Mouse (Mus musculus) 3134 (cell line): Measurements from ENCODE around the gene Scgb1a1.
"Not testable (repeated sequence)": the region's sequence is repeated elsewhere in the genome, so short reads cannot be mapped to it uniquely, and the experiment has no call there.

Source experiments
- DNase-seq: peaks from one replicate; pipeline ENCODE4 v3.0.0-alpha.2; 2011; ENCODE audit warnings: low spot score; ENCODE audit not compliant: insufficient read length; ENCODE audit errors: extremely low read depth

Gene Scgb1a1

DNA sequence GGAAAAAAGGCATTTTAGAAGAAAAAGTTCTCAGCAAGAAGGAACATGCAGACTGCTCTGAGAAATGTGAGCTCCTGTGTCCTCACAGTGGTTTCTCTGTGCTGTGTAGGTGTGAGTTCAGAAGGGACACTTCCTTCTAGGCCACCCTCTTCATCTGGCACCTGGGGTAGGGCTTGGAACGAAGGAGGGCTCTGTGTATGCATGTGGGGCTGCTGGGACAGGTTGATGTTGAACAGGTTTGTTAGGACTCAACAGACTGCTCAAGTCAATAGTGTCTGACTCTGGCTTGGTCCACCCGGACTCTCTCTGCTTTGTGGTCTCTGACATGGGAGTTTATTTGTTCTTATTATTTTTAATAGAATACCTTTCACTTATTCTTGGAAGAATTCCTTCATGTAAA, 17.4 kb downstream of the Scgb1a1 start:
- DNase-seq: no peak

DNA sequence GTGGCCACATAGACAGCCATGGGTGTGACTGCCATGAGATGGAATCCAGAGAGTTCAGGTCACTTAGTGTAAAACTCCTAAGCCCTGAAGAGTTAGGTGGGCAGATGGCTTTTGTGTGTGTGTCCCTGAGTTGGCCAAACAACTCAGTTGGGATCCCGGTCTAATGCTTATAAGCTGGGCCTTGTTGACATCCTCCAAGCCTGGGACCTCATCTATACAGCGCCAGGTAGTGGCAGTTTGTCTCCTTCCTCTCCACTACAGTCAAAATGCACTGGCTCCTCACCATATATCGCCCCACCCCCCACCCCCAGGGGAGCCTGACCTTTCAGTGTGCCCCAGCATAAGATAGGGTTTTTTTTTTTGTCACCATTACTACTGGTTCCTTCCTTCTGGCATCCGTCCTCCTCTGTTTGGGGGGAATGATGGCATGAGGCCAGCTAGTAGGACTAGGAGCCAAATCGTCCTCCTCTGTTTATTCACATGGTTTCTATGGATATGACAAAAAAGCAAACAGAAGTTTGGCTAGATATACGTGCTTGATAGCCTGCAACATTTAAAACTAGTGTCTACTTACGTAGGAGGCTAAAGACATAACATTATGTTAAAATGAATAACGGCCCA, 18.0 kb downstream of the Scgb1a1 start:
- no peak for DNase-seq

DNA sequence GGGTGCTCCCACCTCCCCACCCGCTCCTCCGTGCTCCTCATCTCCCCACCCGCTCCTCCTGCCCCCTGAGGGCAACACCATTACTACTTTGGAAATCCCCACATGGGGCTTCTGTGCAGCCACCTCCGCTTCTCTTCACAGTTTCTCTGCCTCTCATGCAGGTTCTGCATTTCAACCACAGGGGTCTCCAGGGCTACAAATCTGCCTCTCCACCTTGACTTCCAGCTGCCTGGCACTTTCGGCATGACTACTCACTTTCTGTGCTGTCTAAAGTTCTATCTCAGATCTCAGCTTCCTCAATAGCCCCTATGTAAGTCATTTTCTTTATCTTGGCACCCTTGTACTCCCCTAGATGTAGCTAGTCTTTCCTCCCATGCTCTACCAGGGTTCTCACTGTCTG, 20.5 kb downstream of the Scgb1a1 start:
- no peak for DNase-seq

DNA sequence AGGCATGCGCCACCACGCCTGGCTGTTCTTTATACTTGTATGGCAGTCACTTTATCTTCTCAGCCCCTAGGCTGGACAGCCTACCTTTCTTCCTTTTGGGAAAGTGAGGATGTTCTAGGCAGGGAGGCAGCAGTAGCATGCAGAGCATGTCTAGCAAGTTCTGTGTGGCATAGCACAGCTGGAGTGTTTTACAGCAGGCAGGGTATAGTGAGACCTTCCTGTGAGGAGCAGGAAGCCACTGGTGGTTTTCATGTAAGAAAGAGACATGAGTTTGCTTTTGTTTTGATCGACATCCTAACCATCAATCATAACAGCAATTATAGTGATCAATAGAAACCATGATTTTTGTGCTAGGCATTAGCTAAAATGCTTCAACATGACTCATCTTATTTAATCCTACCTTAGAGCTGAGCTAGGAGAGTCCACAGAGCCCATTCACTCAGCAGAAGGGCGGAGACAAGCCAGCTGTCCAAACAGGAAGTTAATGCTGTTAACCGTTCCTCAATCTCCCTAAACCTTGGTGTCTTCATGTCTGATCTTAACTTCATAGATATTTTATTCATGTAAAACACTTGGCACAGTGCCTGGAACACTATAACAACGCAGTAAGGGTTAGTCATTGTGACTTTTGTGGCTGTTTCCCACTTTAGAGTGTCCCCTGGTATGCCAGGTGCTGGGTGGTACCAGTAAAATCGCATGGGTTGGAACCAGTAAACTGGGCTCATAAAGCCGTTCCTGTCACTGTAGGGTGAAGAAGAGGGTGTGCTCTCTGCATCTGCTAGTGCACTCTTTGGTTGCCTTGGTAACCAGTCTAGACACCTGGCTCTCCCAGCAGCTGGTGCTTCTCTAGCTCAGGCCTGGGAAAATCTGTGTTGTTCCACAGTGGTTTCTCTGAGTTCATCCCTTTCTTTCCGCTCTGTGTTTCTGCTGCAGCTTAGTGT, 21.9 kb downstream of the Scgb1a1 start:
- peak; percentile 51 for DNase-seq

DNA sequence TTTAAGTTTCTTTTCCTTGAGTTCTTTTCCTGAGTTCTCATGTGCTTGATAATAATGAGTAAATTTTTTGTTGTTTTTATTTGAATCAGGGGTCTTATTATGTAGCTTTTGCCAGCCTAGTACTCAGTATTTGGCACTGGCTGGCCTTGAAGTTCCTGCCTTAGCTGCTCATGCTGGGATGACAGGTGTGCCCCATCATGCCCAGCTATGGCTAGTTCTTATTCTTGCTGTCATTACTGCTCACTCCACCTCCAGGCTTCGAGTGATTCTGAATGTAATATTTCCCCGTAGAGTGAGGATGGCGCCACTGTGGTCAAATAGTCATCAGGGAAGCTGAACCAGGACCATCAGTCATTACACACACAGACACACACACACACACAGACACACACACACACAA, 23.9 kb downstream of the Scgb1a1 start:
- no peak for DNase-seq

DNA sequence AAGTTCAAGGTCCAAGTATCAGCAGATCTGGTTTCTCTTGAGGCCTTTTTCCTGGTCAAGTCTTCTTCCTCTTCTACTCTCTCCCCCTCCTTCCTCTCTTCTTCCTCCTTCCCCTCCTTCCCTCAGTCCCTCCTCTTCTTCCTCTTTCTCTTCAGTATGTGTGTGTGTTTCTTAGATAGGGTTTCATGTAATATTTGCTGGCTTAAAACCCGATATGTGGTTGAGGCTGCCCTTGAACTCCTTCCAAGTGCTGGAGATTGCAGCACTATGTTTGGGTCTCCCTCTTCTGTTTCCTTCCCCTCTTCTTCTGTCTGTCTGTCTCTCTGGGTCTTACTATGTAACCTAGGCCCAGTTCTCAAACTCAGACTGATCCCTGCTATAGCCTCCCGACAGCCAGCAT, 24.9 kb downstream of the Scgb1a1 start:
- DNase-seq: no peak

DNA sequence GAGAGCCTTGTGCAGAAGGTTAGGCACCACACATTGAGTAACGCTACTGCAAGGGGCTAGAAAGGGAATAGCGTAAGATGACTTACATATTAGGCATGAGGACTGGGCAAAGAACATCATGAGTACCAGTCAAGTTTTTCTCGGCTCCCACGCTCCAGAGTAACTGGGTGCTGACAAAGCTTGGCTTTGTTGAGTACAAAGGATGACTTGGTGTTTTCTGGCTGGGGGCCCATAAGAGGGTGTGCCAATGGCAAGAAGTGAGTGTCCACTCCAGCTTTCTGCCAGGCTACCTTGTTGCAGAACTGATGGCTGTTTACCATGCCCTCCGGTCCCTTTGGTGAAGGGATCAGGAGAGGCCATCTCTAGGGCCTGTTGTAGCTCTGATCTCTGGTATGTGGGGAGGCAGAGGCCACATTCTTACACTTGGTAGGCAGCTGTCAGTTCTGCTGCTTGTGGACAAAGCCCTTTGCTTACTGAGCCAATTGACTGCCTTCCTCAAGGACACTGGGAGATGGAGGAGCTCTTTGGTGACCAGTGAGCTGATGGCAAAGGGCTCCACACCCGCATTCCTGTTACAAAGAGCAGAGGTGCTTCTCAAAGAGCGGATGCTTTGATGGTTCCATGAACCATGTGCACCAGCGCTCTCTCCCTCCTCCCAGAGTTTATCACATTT, 26.4 kb downstream of the Scgb1a1 start:
- DNase-seq: peak; percentile 76

DNA sequence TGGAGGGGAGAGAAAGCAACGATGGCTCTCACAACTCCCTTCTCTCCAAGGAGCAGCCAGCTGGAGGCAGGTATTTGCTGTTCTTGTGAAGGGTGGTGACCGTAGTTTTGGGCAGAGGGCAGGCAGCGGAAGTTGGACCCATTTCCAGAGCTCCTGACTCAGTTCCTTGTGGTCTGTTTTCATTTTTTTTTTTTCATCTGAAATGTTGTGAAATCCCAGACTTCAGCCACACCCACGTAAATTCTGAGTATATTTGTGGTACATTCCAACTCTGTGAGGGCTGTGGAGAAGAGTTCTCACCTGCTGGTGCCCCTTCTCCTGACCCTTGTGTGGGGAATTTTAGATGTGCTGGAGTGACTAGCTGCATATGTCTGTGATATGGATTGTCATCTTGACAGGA, 27.7 kb downstream of the Scgb1a1 start:
- DNase-seq: peak; percentile 80

DNA sequence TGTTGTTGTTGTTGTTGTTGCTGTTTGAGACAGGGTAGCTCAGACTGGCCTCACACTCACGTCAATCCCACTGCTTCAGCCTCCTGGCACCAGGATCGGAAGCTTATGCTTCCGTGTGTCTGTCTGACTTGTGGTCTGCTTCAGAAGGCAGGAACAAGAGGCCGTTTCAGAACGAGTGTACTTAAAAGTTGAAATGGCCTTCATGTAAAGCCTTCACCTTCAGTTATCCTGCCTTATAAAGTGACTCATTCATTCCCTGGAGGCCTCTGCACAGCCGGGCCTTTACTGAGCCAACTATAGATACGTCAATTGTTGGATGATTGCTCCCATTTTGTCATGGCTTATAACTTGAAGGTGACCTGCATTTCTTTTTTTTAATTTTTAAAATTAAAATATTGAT, 28.4 kb downstream of the Scgb1a1 start:
- DNase-seq: peak; percentile 69

DNA sequence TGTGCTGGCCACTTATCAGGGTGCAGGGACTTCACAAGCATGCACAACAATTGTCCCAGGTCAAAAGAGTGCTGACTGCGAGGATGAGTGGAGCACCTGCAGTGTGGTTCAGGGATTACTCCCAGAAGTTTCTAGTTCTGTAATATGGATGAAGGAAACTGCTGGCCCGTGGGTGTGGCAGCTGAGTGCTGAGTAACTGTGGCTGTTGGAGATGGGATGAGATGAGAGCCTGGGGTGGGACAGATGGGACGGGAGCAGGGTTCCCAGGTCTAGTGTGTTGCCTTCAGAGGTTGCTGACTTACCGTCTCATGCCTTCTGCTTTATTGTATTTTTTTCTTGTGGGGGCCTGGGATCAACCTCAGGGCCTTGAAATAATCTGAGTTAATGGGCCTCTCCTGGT, 28.8 kb downstream of the Scgb1a1 start:
- DNase-seq: no peak

DNA sequence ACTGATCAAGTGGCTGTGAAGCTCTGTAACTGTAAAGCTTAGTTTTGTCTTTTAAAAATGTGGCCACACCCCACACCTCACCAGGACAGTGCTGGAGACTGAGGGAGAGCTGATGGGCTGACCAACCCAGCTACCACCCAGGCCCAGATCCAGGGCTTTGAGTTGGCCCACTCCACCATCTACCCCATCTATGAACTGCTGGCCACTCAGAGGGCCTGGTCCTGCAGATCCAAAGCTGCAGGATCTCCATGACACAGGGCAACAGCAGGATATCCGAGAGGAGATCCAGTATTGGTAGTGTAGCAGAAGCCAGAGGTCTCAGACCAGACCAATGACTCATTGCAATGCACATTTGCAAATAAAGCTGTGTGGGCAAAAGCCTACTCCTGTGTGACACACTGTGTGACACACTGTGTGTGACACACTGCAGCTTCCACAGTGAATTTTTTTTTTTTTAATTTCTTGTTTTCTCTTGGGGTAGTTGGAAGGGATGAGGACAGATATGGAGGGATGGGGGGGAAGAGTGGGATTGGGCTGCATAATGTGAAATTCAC, 29.4 kb downstream of the Scgb1a1 start:
- peak; percentile 56 for DNase-seq

DNA sequence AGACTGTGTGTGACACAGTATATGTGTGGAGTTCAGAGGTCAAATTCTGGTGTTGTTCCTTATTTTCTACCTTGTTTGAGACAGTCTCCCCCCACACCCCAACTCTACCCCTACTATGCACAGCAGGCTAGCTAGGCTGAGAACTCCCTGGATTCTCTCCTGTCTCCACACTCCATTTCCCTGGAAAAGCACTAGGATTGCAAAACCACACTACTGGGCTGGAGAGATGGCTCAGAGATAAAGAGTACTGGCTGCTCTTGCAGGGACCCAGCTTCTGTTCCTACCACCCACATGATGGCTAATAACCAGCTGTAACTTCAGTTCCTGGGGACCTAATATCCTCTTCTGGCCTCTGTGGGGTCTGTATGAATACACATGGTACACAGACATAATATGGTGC, 30.1 kb downstream of the Scgb1a1 start:
- DNase-seq: no peak

DNA sequence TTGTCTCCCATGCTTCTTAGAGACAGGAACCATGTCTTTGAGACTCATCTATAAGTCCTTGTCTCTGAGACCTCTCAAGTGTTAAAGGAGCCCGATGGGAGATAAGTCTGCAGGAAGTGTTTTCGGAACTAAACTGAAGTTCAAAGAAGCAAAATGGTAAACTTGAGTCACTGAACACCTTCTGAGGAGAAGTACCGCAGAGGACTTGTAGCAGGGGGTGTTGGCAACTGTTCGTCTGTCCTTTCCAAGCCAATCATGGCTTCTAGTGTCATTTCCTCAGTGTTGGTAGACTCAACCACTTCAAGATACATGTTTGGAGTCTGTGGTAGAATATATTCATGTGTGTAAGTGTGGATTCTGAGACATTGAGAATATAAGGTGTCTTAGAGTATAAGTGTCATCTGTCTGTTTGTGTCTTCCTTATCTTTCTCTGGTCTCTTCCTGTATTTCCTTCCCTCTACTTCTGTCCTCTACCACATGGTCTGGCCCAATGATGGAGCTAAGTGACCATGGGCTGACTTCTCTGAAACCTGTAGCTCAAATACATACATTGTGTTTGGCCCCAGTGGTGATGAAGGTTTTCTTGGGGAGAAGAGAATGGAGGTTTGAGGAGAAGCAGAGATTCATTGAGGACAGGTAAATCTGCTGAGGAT, 31.9 kb downstream of the Scgb1a1 start:
- DNase-seq: no peak

DNA sequence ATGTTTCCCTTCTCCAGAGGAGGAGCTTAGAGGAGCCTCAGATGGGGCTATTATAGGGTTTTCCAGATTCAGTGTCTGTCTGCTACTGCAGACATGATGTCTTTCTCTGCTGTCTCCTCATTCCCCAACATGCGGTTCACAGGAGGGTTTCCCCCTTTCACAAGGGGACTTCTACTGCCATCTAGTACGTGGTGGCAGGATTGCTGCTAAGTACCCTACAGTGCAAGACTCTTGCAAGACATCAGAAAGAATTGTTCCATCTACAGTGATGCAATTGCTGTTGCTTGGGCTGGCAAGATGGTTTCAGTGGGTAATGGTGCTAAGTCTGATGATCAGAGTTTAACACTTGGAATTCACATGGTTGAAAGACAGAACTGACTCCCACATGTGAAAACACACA, 32.6 kb downstream of the Scgb1a1 start:
- no peak for DNase-seq

DNA sequence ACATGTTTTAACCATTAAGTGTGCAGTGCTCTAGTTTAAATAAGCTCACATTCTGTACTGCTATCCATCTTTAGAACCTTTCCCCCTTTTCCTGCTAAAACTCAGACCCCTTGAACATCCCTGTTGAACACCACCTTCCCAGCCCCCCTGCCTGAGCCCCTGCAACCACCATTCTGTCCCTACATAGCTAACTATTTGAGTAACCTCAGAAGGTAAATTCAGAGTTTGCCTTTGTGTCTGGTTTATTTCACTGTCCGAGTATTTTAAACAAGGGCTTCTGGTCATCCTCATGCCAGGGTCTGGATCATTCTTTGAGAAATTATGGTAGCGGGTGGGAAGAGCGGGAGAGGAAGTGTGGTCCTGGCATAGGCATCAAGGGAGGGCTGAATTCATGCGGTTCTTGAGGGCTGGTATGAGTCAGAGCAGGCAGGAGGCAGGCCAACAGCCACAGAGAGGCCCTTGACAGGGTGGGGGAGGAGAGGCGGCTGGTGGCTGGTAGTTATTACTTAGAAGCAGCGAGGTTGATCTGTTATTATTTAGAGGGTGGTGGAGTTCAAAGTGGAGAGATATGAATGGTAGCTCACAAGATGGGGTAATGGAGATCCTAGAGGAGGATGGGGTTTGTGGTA, 34.8 kb downstream of the Scgb1a1 start:
- DNase-seq: peak; percentile 78

DNA sequence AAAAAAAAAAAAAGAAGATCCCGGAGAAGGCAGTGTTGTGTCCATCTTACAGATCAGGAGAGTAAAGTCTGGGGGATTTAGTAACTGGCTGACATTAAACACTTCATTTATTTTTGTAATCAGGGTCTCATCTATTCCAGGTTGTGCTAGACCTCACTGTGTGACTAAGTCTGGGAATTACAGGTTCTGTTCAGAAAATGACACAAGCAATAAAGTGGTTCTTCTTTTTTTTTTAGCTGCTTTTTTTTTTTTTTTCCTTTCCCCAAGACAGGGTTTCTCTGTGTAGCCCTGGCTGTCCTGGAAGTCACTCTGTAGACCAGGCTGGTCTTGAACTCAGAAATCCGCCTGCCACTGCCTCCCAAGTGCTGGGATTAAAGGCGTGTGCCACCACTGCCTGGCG, 35.8 kb downstream of the Scgb1a1 start:
- not testable (repeated sequence) for DNase-seq

DNA sequence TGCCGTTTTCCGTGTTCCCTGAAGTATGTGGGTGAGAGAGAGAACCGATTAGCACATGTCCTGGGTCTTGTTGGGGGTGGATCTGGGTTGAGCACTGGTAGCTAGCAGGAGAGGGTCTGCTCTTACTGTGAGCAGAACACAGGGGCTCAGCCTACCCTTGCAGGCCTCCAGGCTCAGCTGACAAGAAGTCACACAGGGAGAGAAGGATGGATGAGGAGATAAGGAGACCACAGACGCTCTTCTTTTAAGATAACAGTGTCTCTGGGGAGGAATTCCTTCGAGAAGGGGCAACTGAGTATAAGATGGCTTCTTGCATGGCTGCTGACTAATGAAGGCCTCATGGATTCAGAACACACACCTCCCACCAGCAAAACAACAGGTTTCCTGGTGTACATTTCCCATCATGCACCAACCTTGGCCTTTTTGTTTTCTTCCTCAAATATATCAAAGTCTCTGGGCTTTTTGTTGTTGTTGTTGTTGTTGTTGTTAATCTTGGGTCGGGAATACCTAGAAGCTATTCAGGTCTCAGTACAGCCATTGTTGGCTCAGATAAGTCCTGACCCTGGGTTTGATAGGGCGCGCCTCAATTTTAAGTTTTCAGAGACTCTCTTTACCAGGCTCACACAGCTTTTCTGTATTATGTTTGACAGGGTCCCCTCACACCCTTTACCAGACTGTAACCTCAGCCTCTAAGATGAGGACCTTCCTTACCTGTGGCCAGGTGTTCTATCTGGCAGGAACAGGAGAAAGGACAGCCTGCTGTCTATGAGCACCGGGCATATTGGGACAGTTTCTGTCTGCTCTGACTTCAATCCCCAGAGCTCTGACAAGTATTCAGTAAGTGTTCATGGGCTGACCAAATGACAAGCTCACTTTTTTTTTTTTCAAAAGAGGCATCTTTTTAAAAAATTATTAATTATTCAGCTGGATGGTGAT, 37.2 kb downstream of the Scgb1a1 start:
- DNase-seq: no peak

DNA sequence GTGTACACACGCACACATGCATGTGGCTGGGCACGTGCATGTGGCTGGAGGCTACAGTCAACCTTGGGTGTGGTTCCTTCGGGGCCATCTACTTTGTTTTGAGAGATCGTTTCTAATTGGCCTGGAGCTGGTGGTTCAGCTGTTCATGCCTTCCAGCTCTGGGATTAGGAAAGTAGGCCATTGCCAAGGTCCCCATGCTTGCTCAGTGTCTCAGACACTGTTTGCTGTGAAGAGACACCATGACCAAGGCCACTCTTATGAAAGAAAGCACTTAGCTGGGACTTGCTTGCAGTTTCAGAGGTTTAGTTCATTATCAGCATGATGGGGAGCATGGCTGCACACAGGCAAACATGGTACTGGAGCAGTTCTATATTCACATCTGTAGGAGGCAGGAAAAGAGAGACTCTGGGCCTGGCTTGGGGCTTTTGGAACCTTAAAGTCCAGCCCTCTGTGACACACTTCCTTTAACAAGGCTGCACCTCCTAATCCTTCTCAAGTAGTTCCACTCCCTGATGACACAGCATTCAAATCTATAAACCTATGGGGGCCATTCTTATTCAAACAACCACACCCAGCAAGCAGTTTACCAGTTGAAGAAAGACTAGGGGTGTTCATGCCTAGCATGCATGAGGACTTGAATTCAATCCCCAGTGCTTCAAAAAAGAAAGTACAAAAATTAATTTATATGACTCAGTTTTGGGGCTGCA, 38.6 kb downstream of the Scgb1a1 start:
- DNase-seq: no peak

DNA sequence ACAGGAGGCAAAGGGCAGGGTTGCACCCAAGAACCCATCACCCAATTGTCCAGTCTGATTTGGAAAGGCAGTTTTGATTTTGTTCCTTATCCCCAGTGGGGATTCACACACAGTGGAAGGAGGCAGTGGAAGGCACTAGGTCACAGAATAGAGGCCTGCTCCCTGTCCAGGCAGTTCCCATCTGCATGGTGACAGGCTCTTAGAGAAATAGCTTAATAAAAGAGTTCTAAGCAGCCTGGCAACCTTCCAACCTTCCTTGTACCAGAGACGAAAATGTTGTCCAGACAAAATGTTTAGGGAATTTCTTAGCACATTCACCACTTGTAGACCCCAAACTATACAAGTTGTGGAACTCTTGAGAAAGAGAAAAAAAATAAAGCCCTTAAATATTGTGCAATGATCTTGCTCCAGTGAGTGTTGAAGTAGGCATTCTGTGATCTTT, 39.8 kb downstream of the Scgb1a1 start:
- DNase-seq: no peak
